Mouse (Mus musculus) bone marrow, adult 2 months (tissue): ENCODE results near the gene Mrpl27.
A peak's percentile ranks its signal among the peaks of the same experiment; 100 is the strongest.

Experiments
- CTCF ChIP-seq: fragments of 200-500 bp; IDR thresholded peaks from 2 replicates; pipeline ENCODE4 v1.5.1; 2011; ENCODE audit warnings: low read length, control low read depth; ENCODE audit not compliant: control insufficient read depth, insufficient read depth
- POLR2A ChIP-seq: fragments of 200-500 bp; IDR thresholded peaks from 2 replicates; pipeline ENCODE4 v1.6.1; 2011; ENCODE audit warnings: low read depth, mild to moderate bottlenecking, control low read depth, low read length, borderline replicate concordance; ENCODE audit not compliant: control insufficient read depth

DNA sequence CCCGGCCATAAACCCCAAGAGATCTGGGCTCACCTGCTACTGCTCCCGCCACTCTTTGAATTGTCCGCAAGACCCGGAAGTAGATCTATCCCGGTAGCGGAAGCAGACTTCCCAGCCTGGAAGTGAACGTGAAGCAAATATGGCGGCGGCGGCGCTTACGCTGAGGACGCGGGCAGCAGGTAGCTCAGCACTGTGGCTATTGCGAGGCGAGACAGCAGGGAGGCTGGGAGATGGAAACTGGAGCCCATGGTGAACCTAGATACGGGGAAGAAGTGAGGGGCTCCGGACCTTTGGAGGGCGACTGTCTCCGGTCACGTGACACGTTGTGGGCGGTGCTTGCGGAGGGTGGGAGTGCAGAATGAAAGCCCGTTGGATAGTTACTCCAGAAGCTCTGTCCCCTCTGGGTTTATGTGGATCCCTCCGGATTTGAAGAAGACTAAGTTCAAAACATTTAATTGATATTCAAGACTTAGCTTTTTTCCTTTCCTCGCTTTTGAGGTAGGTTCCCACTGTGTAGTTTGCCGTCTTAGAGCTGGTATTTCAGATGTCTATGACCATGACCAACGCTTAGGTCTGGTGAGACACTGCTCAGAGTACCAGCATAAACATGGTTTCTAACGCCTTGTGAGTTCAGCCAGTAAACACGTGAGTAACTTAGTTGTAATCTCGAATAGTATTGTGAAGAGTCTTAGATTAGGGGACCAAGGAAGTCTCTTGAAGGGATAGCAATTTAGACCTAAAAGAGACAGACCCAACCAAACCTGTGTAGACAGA is at the start of gene Mrpl27, which contains the start of gene Eme1:
- peak; percentile 5; the same call in 1 of the 2 replicates for TF ChIP-seq POLR2A
- TF ChIP-seq CTCF, result no peak
